Mouse (Mus musculus) embryonic facial prominence, embryonic 15.5 days (tissue): ENCODE results near the gene Dpysl5. TPM values are rescaled to one million over a fixed set of nuclear protein-coding genes. Genes with fewer than 3 reads are reported as not detected.

Source experiments
- ATAC-seq: fragments of 200-750 bp; cut with Nextera tagmentation; 2 replicates; pipeline ENCODE4 v1.8.0; 2017; ENCODE audit warnings: low read depth, moderate TSS enrichment; ENCODE audit not compliant: insufficient number of reproducible peaks, low FRiP score, low TSS enrichment
- H3K27ac ChIP-seq: fragments of 300-500 bp; sonication (generic); replicated peaks from 2 replicates; pipeline ENCODE4 v1.5.1; 2015; ENCODE audit warnings: mild to moderate bottlenecking, inconsistent platforms
- H3K27me3 ChIP-seq: fragments of 300-500 bp; sonication (generic); 2 replicates; pipeline ENCODE4 v1.6.1; 2015; ENCODE audit warnings: inconsistent platforms
- H3K36me3 ChIP-seq: fragments of 300-500 bp; sonication (generic); 2 replicates; pipeline ENCODE4 v1.6.1; 2015; ENCODE audit warnings: mild to moderate bottlenecking, inconsistent platforms
- H3K4me1 ChIP-seq: fragments of 300-500 bp; sonication (generic); 2 replicates; pipeline ENCODE4 v1.6.1; 2015; ENCODE audit warnings: inconsistent platforms
- H3K4me2 ChIP-seq: fragments of 300-500 bp; sonication (generic); replicated peaks from 2 replicates; pipeline ENCODE4 v1.6.1; 2015; ENCODE audit warnings: mild to moderate bottlenecking, inconsistent platforms
- H3K4me3 ChIP-seq: fragments of 300-500 bp; sonication (generic); replicated peaks from 2 replicates; pipeline ENCODE4 v1.5.1; 2015; ENCODE audit warnings: mild to moderate bottlenecking, inconsistent platforms
- H3K9ac ChIP-seq: fragments of 300-500 bp; sonication (generic); 2 replicates; pipeline ENCODE4 v1.6.1; 2015; ENCODE audit warnings: inconsistent platforms
- H3K9me3 ChIP-seq: fragments of 300-500 bp; sonication (generic); replicated peaks from 2 replicates; pipeline ENCODE4 v1.6.1; 2016; ENCODE audit warnings: inconsistent platforms
- WGBS: fragments of 180-500 bp; shearing (Covaris S2); methylation state at CpG from one replicate; pipeline ENCODE4 v1.1.7; 2015; 5-methylcytosine and 5-hydroxymethylcytosine counted together
- polyA plus RNA-seq: library from polyadenylated mRNA; unstranded; fragments of >200 nt; fragmentation: Nextera tagmentation; extraction: Ambion mirVana; gene quantifications from 2 replicates; pipeline ENCODE4 v1.2.1, GENCODE M21; 2015

The Dpysl5 gene
- polyA plus RNA-seq, 1 experiment from 2014 or later: 13.9 TPM

- Histone ChIP-seq H3K9me3 (no peaks in the 10 kb centered on the region), H3K4me1 (peaks cover 27% of the 10 kb centered on the region), H3K27me3 (peaks cover 53% of the 10 kb centered on the region), H3K9ac (no peak overlapping the region), H3K4me2 (0 out of 2 replicates have a peak overlapping the region, but pooled peaks have one; percentile 90), H3K27ac (no peak overlapping the region), H3K4me3 (no peak overlapping the region), H3K36me3 (no peaks in the 10 kb centered on the region)
- 7% methylated on average over 13 of the region's 13 CpGs for WGBS
- no peak for ATAC-seq
Observed at GRCm38 (mm10) chr5:30709744-30710383, 1.5 kb upstream of the Dpysl5 start.

- peaks cover 57% of the 10 kb centered on the region for H3K27me3 ChIP-seq
- peak overlapping the region; percentile 90 for H3K4me2 ChIP-seq
- no peaks in the 10 kb centered on the region for H3K9me3 ChIP-seq
- 23% methylated on average over 8 of the region's 8 CpGs for WGBS
- H3K4me1 ChIP-seq: peaks cover 27% of the 10 kb centered on the region
- no peak overlapping the region for H3K27ac ChIP-seq
- H3K9ac ChIP-seq: no peak overlapping the region
- no peaks in the 10 kb centered on the region for H3K36me3 ChIP-seq
- no peak for ATAC-seq
- H3K4me3 ChIP-seq: no peak overlapping the region
Observed at GRCm38 (mm10) chr5:30710486-30710885, 878 bp upstream of the Dpysl5 start.

- no peak overlapping the region for H3K27ac ChIP-seq
- ATAC-seq: no peak
- no peaks in the 10 kb centered on the region for H3K9me3 ChIP-seq
- peak overlapping the region; percentile 90 for H3K4me2 ChIP-seq
- H3K36me3 ChIP-seq: no peaks in the 10 kb centered on the region
- H3K9ac ChIP-seq: 0 out of 2 replicates have a peak overlapping the region, but pooled peaks have one; percentile 18
- WGBS: under 1% methylated on average over 14 of the region's 14 CpGs
- peaks cover 27% of the 10 kb centered on the region for H3K4me1 ChIP-seq
- H3K4me3 ChIP-seq: peak overlapping the region; percentile 51
- peaks cover 61% of the 10 kb centered on the region for H3K27me3 ChIP-seq
Observed at GRCm38 (mm10) chr5:30712002-30712390, 632 bp downstream of the Dpysl5 start.

- WGBS: under 1% methylated on average over 43 of the region's 43 CpGs
- Histone ChIP-seq H3K4me2 (peak overlapping the region; percentile 90), H3K36me3 (no peaks in the 10 kb centered on the region), H3K9ac (peak overlapping the region; percentile 18; the same call in 1 of the 2 replicates), H3K27ac (no peak overlapping the region), H3K9me3 (no peaks in the 10 kb centered on the region), H3K4me1 (peaks cover 27% of the 10 kb centered on the region), H3K27me3 (peaks cover 61% of the 10 kb centered on the region), H3K4me3 (peak overlapping the region; percentile 51)
- peak; percentile 40; the same call in 1 of the 2 replicates for ATAC-seq
Observed at GRCm38 (mm10) chr5:30712441-30713298, 1.3 kb downstream of the Dpysl5 start.

GRCm38 (mm10) chr5:30713299-30713675 lies 1.9 kb downstream of the Dpysl5 start:
- peaks cover 27% of the 10 kb centered on the region for H3K4me1 ChIP-seq
- 0 out of 2 replicates have a peak, but pooled peaks have one; percentile 27 for ATAC-seq
- H3K4me2 ChIP-seq: peak overlapping the region; percentile 90
- peaks cover 61% of the 10 kb centered on the region for H3K27me3 ChIP-seq
- H3K4me3 ChIP-seq: peak overlapping the region; percentile 51
- peak overlapping the region; percentile 15; the same call in 1 of the 2 replicates for H3K9ac ChIP-seq
- WGBS: under 1% methylated on average over 20 of the region's 20 CpGs
- no peaks in the 10 kb centered on the region for H3K36me3 ChIP-seq
- no peak overlapping the region for H3K27ac ChIP-seq
- no peaks in the 10 kb centered on the region for H3K9me3 ChIP-seq

GRCm38 (mm10) chr5:30713691-30714090 lies 2.3 kb downstream of the Dpysl5 start:
- Histone ChIP-seq H3K4me2 (peak overlapping the region; percentile 90), H3K4me3 (peak overlapping the region; percentile 51), H3K36me3 (no peaks in the 10 kb centered on the region), H3K9ac (0 out of 2 replicates have a peak overlapping the region, but pooled peaks have one; percentile 15), H3K9me3 (no peaks in the 10 kb centered on the region), H3K27ac (no peak overlapping the region), H3K4me1 (peaks cover 27% of the 10 kb centered on the region), H3K27me3 (peaks cover 61% of the 10 kb centered on the region)
- WGBS: 22% methylated on average over 11 of the region's 11 CpGs
- no peak for ATAC-seq

GRCm38 (mm10) chr5:30716311-30716710 lies 4.9 kb downstream of the Dpysl5 start:
- Histone ChIP-seq H3K9me3 (no peaks in the 10 kb centered on the region), H3K4me1 (peaks cover 23% of the 10 kb centered on the region), H3K36me3 (no peaks in the 10 kb centered on the region), H3K4me3 (no peak overlapping the region), H3K4me2 (no peak overlapping the region), H3K27me3 (peaks cover 44% of the 10 kb centered on the region), H3K27ac (no peak overlapping the region), H3K9ac (no peak overlapping the region)
- WGBS: 86% methylated on average over 2 of the region's 2 CpGs
- no peak for ATAC-seq

- Histone ChIP-seq H3K4me2 (no peak overlapping the region), H3K9me3 (no peaks in the 10 kb centered on the region), H3K27me3 (peaks cover 32% of the 10 kb centered on the region), H3K4me3 (no peak overlapping the region), H3K4me1 (peaks cover 13% of the 10 kb centered on the region), H3K36me3 (no peaks in the 10 kb centered on the region), H3K27ac (no peak overlapping the region), H3K9ac (no peak overlapping the region)
- 78% methylated on average over 4 of the region's 4 CpGs for WGBS
- no peak for ATAC-seq
Observed at GRCm38 (mm10) chr5:30717506-30717905, 6.1 kb downstream of the Dpysl5 start.

GRCm38 (mm10) chr5:30717991-30718703 lies 6.8 kb downstream of the Dpysl5 start:
- Histone ChIP-seq H3K27me3 (peaks cover 25% of the 10 kb centered on the region), H3K9ac (no peak overlapping the region), H3K36me3 (no peaks in the 10 kb centered on the region), H3K4me3 (no peak overlapping the region), H3K4me1 (peaks cover 7% of the 10 kb centered on the region), H3K27ac (no peak overlapping the region), H3K9me3 (no peaks in the 10 kb centered on the region), H3K4me2 (no peak overlapping the region)
- WGBS: 76% methylated on average over 10 of the region's 10 CpGs
- no peak for ATAC-seq

- Histone ChIP-seq H3K4me2 (no peak overlapping the region), H3K27ac (no peak overlapping the region), H3K4me1 (no peaks in the 10 kb centered on the region), H3K27me3 (no peaks in the 10 kb centered on the region), H3K36me3 (no peaks in the 10 kb centered on the region), H3K9me3 (no peaks in the 10 kb centered on the region), H3K9ac (no peak overlapping the region), H3K4me3 (no peak overlapping the region)
- no peak for ATAC-seq
- 82% methylated on average over 8 of the region's 8 CpGs for WGBS
Observed at GRCm38 (mm10) chr5:30721935-30722334, 10.6 kb downstream of the Dpysl5 start.

GRCm38 (mm10) chr5:30726151-30726693 lies 14.9 kb downstream of the Dpysl5 start:
- no peak for ATAC-seq
- no peaks in the 10 kb centered on the region for H3K36me3 ChIP-seq
- no peak overlapping the region for H3K4me3 ChIP-seq
- H3K27ac ChIP-seq: no peak overlapping the region
- no peak overlapping the region for H3K4me2 ChIP-seq
- 0 out of 2 replicates have a peak, but pooled peaks cover 2% of the 10 kb centered on the region for H3K4me1 ChIP-seq
- H3K9ac ChIP-seq: no peak overlapping the region
- 90% methylated on average over 5 of the region's 5 CpGs for WGBS
- no peaks in the 10 kb centered on the region for H3K9me3 ChIP-seq
- H3K27me3 ChIP-seq: no peaks in the 10 kb centered on the region
